Mouse (Mus musculus): Measurements from ENCODE around the gene Klrc3.
"Not testable (repeated sequence)": the region's sequence is repeated elsewhere in the genome, so short reads cannot be mapped to it uniquely, and the experiment has no call there.

The Klrc3 gene

GRCm38 (mm10) chr6:129643237-129643636 lies at the start of gene Klrc3:
TSS of gene Klrc3 (minus strand) at chr6:129643337.
- not testable (repeated sequence) for DNase-seq

- DNase-seq, result not testable (repeated sequence)
Observed at GRCm38 (mm10) chr6:129691436-129691835, 48.3 kb upstream of the Klrc3 start.

- DNase-seq, result peak; percentile 5 to 28
Observed at GRCm38 (mm10) chr6:129680379-129680778, 37.2 kb upstream of the Klrc3 start.

- DNase-seq, result no peak
Observed at GRCm38 (mm10) chr6:129678873-129679272, 35.7 kb upstream of the Klrc3 start, which contains the start of gene Klrc1. TSS of gene Klrc1 (minus strand) at chr6:129678973.

- not testable (repeated sequence) for DNase-seq
Observed at GRCm38 (mm10) chr6:129661301-129661700, 18.2 kb upstream of the Klrc3 start.

GRCm38 (mm10) chr6:129660589-129660988 lies 17.5 kb upstream of the Klrc3 start, which contains the start of gene Klrc2:
TSS of gene Klrc2 (minus strand) at chr6:129660689.
- not testable (repeated sequence) for DNase-seq

- not testable (repeated sequence) for DNase-seq
Observed at GRCm38 (mm10) chr6:129644054-129644453, 917 bp upstream of the Klrc3 start.

GRCm38 (mm10) chr6:129631046-129631445 lies 12.1 kb downstream of the Klrc3 start:
- DNase-seq, result not testable (repeated sequence)

GRCm38 (mm10) chr6:129623735-129624134 lies 19.4 kb downstream of the Klrc3 start, which contains the start of gene Klrk1:
TSS of gene Klrk1 (minus strand) at chr6:129623864.
- no peak for DNase-seq

- no peak for DNase-seq
Observed at GRCm38 (mm10) chr6:129608372-129608771, 34.8 kb downstream of the Klrc3 start.

GRCm38 (mm10) chr6:129591508-129591907 lies 51.6 kb downstream of the Klrc3 start, which contains the start of gene Klrd1:
TSS of gene Klrd1 (plus strand) at chr6:129591782.
- no peak for DNase-seq

All from cerebellum, postnatal 14 days (tissue).